Comparison of ENCODE assay signal across 27 mouse cellular contexts in genomic region chr7:73158833-73159232, GRCm38 (mm10).
"Had no signal": no experiment of that assay in that cellular context is flagged by ENCODE, and none has a peak within 500 bp of the region (broad histone marks: within the 10 kb centered on the region; RNA-seq: fewer than 3 reads in every experiment).

No protein-coding gene starts in this region.

- H3K4me1 ChIP-seq: forebrain, embryonic 15.5 days had no signal

- H3K27me3 ChIP-seq: embryonic facial prominence, embryonic 15.5 days; forebrain, embryonic 12.5 days; forebrain, embryonic 13.5 days; forebrain, embryonic 15.5 days had no signal

- H3K4me3 ChIP-seq: embryonic facial prominence, embryonic 10.5 days; embryonic facial prominence, embryonic 12.5 days; embryonic facial prominence, embryonic 13.5 days; embryonic facial prominence, embryonic 15.5 days; erythroblast, embryonic 14.5 days; forebrain, embryonic 10.5 days; forebrain, embryonic 12.5 days; forebrain, embryonic 13.5 days; forebrain, embryonic 15.5 days; gastrocnemius, adult 2 months had no signal

- H3K4me2 ChIP-seq: embryonic facial prominence, embryonic 12.5 days; embryonic facial prominence, embryonic 13.5 days; embryonic facial prominence, embryonic 15.5 days; forebrain, embryonic 12.5 days; forebrain, embryonic 13.5 days; forebrain, embryonic 15.5 days had no signal

- H3K9ac ChIP-seq: embryonic facial prominence, embryonic 12.5 days; embryonic facial prominence, embryonic 13.5 days; embryonic facial prominence, embryonic 15.5 days; forebrain, embryonic 12.5 days; forebrain, embryonic 13.5 days; forebrain, embryonic 15.5 days; forebrain, postnatal 0 days had no signal

- H3K27ac ChIP-seq: embryonic facial prominence, embryonic 10.5 days; embryonic facial prominence, embryonic 12.5 days; embryonic facial prominence, embryonic 13.5 days; embryonic facial prominence, embryonic 15.5 days; forebrain, embryonic 10.5 days; forebrain, embryonic 12.5 days; forebrain, embryonic 13.5 days; forebrain, embryonic 15.5 days; gastrocnemius, adult 2 months had no signal

- DNase-seq: cerebellum, adult 18-20 months; cerebellum, adult 2 months; cerebellum, adult 8-10 months; cerebellum, adult 9-10 months; cerebellum, adult 9-11 months; cerebellum, postnatal 10 days; cerebellum, postnatal 14 days; cerebellum, postnatal 25 days; cerebellum, postnatal 36 days; embryo, embryonic 11 days; forebrain, postnatal 0 days; gastrocnemius, adult 2 months; gastrocnemius, postnatal 10 days; gastrocnemius, postnatal 14 days; gastrocnemius, postnatal 25 days; gastrocnemius, postnatal 36 days had no signal

- H3K9me3 ChIP-seq: embryonic facial prominence, embryonic 10.5 days; embryonic facial prominence, embryonic 12.5 days; embryonic facial prominence, embryonic 13.5 days; embryonic facial prominence, embryonic 15.5 days; forebrain, embryonic 10.5 days; forebrain, embryonic 12.5 days; forebrain, embryonic 13.5 days; forebrain, embryonic 15.5 days had no signal

- H3K36me3 ChIP-seq: embryonic facial prominence, embryonic 10.5 days; embryonic facial prominence, embryonic 12.5 days; embryonic facial prominence, embryonic 13.5 days; embryonic facial prominence, embryonic 15.5 days; forebrain, embryonic 10.5 days; forebrain, embryonic 12.5 days; forebrain, embryonic 15.5 days had no signal

- ATAC-seq: forebrain, embryonic 13.5 days; forebrain, embryonic 14.5 days; forebrain, embryonic 15.5 days; forebrain, embryonic 16.5 days; forebrain, postnatal 0 days had no signal
